8 mouse cellular contexts compared by ENCODE assay signal in the genomic region with DNA sequence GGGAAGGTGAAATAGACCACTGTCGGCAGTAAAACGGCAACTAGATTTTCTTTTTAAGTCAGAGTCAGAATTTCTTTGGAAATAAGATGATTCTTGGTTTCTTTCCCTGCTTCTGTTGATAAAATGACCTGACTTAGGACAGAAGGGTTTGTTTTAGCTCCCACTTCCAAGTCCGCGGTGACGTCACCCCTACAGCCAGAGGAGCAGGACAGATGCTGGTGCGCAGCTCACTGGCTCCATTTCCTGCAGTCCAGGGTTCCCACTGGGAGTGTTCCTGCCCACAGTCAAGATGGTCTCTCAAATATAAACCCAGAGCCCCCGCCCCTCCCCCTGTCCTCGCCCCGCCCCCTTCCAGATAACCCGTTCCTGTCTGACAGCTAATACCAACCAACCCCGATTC. TPM values are rescaled to one million over a fixed set of nuclear protein-coding genes. Genes with fewer than 3 reads are reported as not detected.
DNase-seq lines count a peak whose midpoint lies in the region; ATAC-seq and TF ChIP-seq lines count a peak whose summit lies in the region.

No protein-coding gene starts in this region.

- peaks cover 2% of the 10 kb centered on the region; the same call in 1 of the 2 replicates for H3K4me1 ChIP-seq in lung, adult 2 months (ENCODE audit: control insufficient read depth, insufficient read depth, low read length)
- no peaks in the 10 kb centered on the region for H3K4me1 ChIP-seq in forebrain, embryonic 14.5 days (ENCODE audit: control insufficient read depth, insufficient read depth, low read length)

- H3K36me3 ChIP-seq in forebrain, embryonic 14.5 days (ENCODE audit: control insufficient read depth, insufficient read depth, low read length) = no peaks in the 10 kb centered on the region

- 25% methylated on average over 11 of the region's 11 CpGs for WGBS in lung, adult 2 months
- WGBS in forebrain, embryonic 14.5 days = 58% methylated on average over 11 of the region's 11 CpGs

- no peak for ATAC-seq in cerebellum, adult (ENCODE audit: insufficient number of reproducible peaks, low FRiP score, low TSS enrichment)
- no peak for ATAC-seq in forebrain, embryonic 14.5 days

- no peaks in the 10 kb centered on the region; the same call in 1 of the 2 replicates for H3K9me3 ChIP-seq in forebrain, embryonic 14.5 days (replicated peaks; ENCODE audit: control insufficient read depth, low read length)

- no peak for TF ChIP-seq CTCF in lung, adult 2 months (IDR thresholded peaks at IDR 0.05; ENCODE audit: insufficient read depth, low read length)

- no peak overlapping the region for H3K27ac ChIP-seq in forebrain, embryonic 14.5 days (ENCODE audit: low read depth, low read length)

- H3K4me3 ChIP-seq in lung, adult 2 months (replicated peaks; ENCODE audit: extremely low read depth, low read depth, low read length) = peak overlapping the region; percentile 58
- H3K4me3 ChIP-seq in forebrain, embryonic 14.5 days (ENCODE audit: low read depth, low read length) = no peak overlapping the region

- peak; percentile 15 for DNase-seq in cerebellum, adult 9-11 months
- peak; percentile 49 for DNase-seq in adrenal gland, adult 2 months
- DNase-seq in gastrocnemius, postnatal 36 days = peak; percentile 33 to 67
- DNase-seq in kidney, adult 11 months = peak; percentile 48
- peak; percentile 46 for DNase-seq in lung, adult 2 months
- DNase-seq in urinary bladder, postnatal 36 days (ENCODE audit: low spot score in 2 of 2) = peak; percentile 21 to 66
- no peak for DNase-seq in forebrain, embryonic 14.5 days (ENCODE audit: low spot score)

- H3K9ac ChIP-seq in forebrain, embryonic 14.5 days (ENCODE audit: low read length) = no peak overlapping the region

- intact Hi-C loops in gastrocnemius, postnatal 36 days (cut with DNase I) = no loop called here

- no peak overlapping the region for H3K4me2 ChIP-seq in forebrain, embryonic 14.5 days (ENCODE audit: low read length)

- no peaks in the 10 kb centered on the region for H3K27me3 ChIP-seq in forebrain, embryonic 14.5 days (replicated peaks; ENCODE audit: control insufficient read depth, insufficient read depth, low read length)

- TF ChIP-seq POLR2A in lung, adult 2 months (IDR thresholded peaks at IDR 0.05; ENCODE audit: borderline replicate concordance, extremely low read depth, low read depth, low read length) = peak; percentile 61; the same call in 1 of the 2 replicates

RNA-seq across cellular contexts. Expression of gene Socs5, which starts 34.8 kb away (rescaled TPM):
- total RNA-seq in adrenal gland, adult 2 months (2021) = 10 to 100 TPM; 60.2 to 96.4 TPM
- polyA plus RNA-seq in adrenal gland, adult 2 months (2012; rRNA removed) = 63.5 and 68.3 TPM in 2 replicates
- 10 to 100 TPM; 10.9 to 14.1 TPM for total RNA-seq in gastrocnemius, postnatal 36 days (2021)
- 16.2 and 17.9 TPM in 2 replicates for polyA plus RNA-seq in lung, adult 2 months (2012; rRNA removed)
- polyA plus RNA-seq in forebrain, embryonic 14.5 days (2014; fragmentation: Nextera tagmentation; extraction: Ambion mirVana) = 13.2 and 15.4 TPM in 2 replicates
